Mouse (Mus musculus) retina, adult 2 months (tissue): Measurements from ENCODE around the gene Cmtm5.

Experiments used
- DNase-seq: peaks from one replicate; pipeline ENCODE4 v3.0.0-alpha.2; 2012; ENCODE audit warnings: low read depth, low spot score

Cmtm5 gene

GRCm38 (mm10) chr14:54935904-54936830, at the start of gene Cmtm5:
Gene Cmtm5, plus strand, starts transcription at chr14:54936261.
- DNase-seq = no peak

- no peak for DNase-seq
These were observed 43.9 kb upstream of the Cmtm5 start, which contains the start of gene Pabpn1 for GRCm38 (mm10) chr14:54892200-54892599. Gene Pabpn1, plus strand, starts transcription at chr14:54892500.

GRCm38 (mm10) chr14:54893651-54894181, 42.3 kb upstream of the Cmtm5 start:
- DNase-seq = peak; percentile 98

- no peak for DNase-seq
These were observed 41.5 kb upstream of the Cmtm5 start for GRCm38 (mm10) chr14:54894296-54895151.

GRCm38 (mm10) chr14:54897445-54897844, 38.6 kb upstream of the Cmtm5 start:
- DNase-seq = no peak

- DNase-seq = peak; percentile 53
These were observed 35.7 kb upstream of the Cmtm5 start for GRCm38 (mm10) chr14:54900383-54900782.

GRCm38 (mm10) chr14:54903641-54904040, 32.4 kb upstream of the Cmtm5 start:
- no peak for DNase-seq

- no peak for DNase-seq
These were observed 27.4 kb upstream of the Cmtm5 start for GRCm38 (mm10) chr14:54908682-54909081.

- DNase-seq = no peak
These were observed 23.8 kb upstream of the Cmtm5 start for GRCm38 (mm10) chr14:54912109-54912850.

GRCm38 (mm10) chr14:54912886-54913285, 23.2 kb upstream of the Cmtm5 start, which contains the start of gene Slc22a17:
Gene Slc22a17, minus strand, starts transcription at chr14:54913132.
- no peak for DNase-seq

- no peak for DNase-seq
These were observed 22.7 kb upstream of the Cmtm5 start for GRCm38 (mm10) chr14:54913343-54913742.

- DNase-seq = no peak
These were observed 15.9 kb upstream of the Cmtm5 start for GRCm38 (mm10) chr14:54920076-54920685.

- no peak for DNase-seq
These were observed 11.3 kb upstream of the Cmtm5 start for GRCm38 (mm10) chr14:54924641-54925348.

GRCm38 (mm10) chr14:54925349-54926342, 10.4 kb upstream of the Cmtm5 start, which contains the start of gene Efs:
Gene Efs, minus strand, starts transcription at chr14:54926126.
- DNase-seq = no peak

GRCm38 (mm10) chr14:54926401-54927158, 9.5 kb upstream of the Cmtm5 start:
- no peak for DNase-seq

- no peak for DNase-seq
These were observed 8.8 kb upstream of the Cmtm5 start for GRCm38 (mm10) chr14:54927296-54927695.

GRCm38 (mm10) chr14:54929801-54930200, 6.3 kb upstream of the Cmtm5 start:
- DNase-seq = no peak

- DNase-seq = no peak
These were observed 5.6 kb upstream of the Cmtm5 start for GRCm38 (mm10) chr14:54930431-54930830.
